Mouse (Mus musculus) embryonic facial prominence, embryonic 12.5 days (tissue): ENCODE data around the gene Elavl2. TPM values are rescaled to one million over a fixed set of nuclear protein-coding genes. Genes with fewer than 3 reads are reported as not detected.
"Not testable (repeated sequence)": the region's sequence is repeated elsewhere in the genome, so short reads cannot be mapped to it uniquely, and the experiment has no call there.

Source experiments
- ATAC-seq: fragments of 200-750 bp; cut with Nextera tagmentation; 2 replicates; pipeline ENCODE4 v1.8.0; 2017; ENCODE audit not compliant: insufficient number of reproducible peaks, insufficient read depth, low FRiP score, low TSS enrichment
- H3K27ac ChIP-seq: fragments of 300-500 bp; sonication (generic); 2 replicates; pipeline ENCODE4 v1.5.1; 2016; ENCODE audit warnings: mild to moderate bottlenecking
- H3K27me3 ChIP-seq: fragments of 300-500 bp; sonication (generic); 2 replicates; pipeline ENCODE4 v1.6.1; 2016; ENCODE audit warnings: mild to moderate bottlenecking, moderate library complexity
- H3K36me3 ChIP-seq: fragments of 300-500 bp; sonication (generic); 2 replicates; pipeline ENCODE4 v1.6.1; 2016; ENCODE audit warnings: mild to moderate bottlenecking
- H3K4me1 ChIP-seq: fragments of 300-500 bp; sonication (generic); 2 replicates; pipeline ENCODE4 v1.6.1; 2016
- H3K4me2 ChIP-seq: fragments of 300-500 bp; sonication (generic); replicated peaks from 2 replicates; pipeline ENCODE4 v1.6.1; 2016; ENCODE audit warnings: mild to moderate bottlenecking, moderate library complexity
- H3K4me3 ChIP-seq: fragments of 300-500 bp; sonication (generic); 2 replicates; pipeline ENCODE4 v1.5.1; 2016; ENCODE audit warnings: mild to moderate bottlenecking
- H3K9ac ChIP-seq: fragments of 300-500 bp; sonication (generic); 2 replicates; pipeline ENCODE4 v1.6.1; 2016; ENCODE audit warnings: mild to moderate bottlenecking, moderate library complexity
- H3K9me3 ChIP-seq: fragments of 300-500 bp; sonication (generic); 2 replicates; pipeline ENCODE4 v1.6.1; 2016; ENCODE audit warnings: mild to moderate bottlenecking, moderate library complexity
- WGBS: fragments of 180-500 bp; shearing (Covaris S2); methylation state at CpG from one replicate; pipeline ENCODE4 v1.1.7; 2016; 5-methylcytosine and 5-hydroxymethylcytosine counted together
- polyA plus RNA-seq: library from polyadenylated mRNA; unstranded; fragments of >200 nt; fragmentation: Nextera tagmentation; extraction: Ambion mirVana; gene quantifications from 2 replicates; pipeline ENCODE4 v1.2.1, GENCODE M21; 2016

Gene Elavl2
- polyA plus RNA-seq, 1 experiment from 2014 or later, result 12.5 TPM

- Histone ChIP-seq H3K36me3 (no peaks in the 10 kb centered on the region), H3K4me3 (no peak overlapping the region), H3K27ac (no peak overlapping the region), H3K9ac (no peak overlapping the region), H3K27me3 (no peaks in the 10 kb centered on the region), H3K4me2 (no peak overlapping the region), H3K4me1 (no peaks in the 10 kb centered on the region), H3K9me3 (no peaks in the 10 kb centered on the region)
- no peak for ATAC-seq
Observed at GRCm38 (mm10) chr4:91297706-91298105, 102.9 kb downstream of the Elavl2 start.

GRCm38 (mm10) chr4:91295317-91295716 lies 105.3 kb downstream of the Elavl2 start:
- ATAC-seq, result no peak
- Histone ChIP-seq H3K9me3 (no peaks in the 10 kb centered on the region), H3K4me1 (no peaks in the 10 kb centered on the region), H3K9ac (no peak overlapping the region), H3K27me3 (no peaks in the 10 kb centered on the region), H3K4me3 (no peak overlapping the region), H3K27ac (no peak overlapping the region), H3K36me3 (no peaks in the 10 kb centered on the region), H3K4me2 (no peak overlapping the region)
- WGBS, result 76% methylated on average over 4 of the region's 4 CpGs

GRCm38 (mm10) chr4:91291526-91291925 lies 109.1 kb downstream of the Elavl2 start:
- H3K36me3 ChIP-seq, result no peaks in the 10 kb centered on the region
- ATAC-seq, result no peak

GRCm38 (mm10) chr4:91290373-91290772 lies 110.2 kb downstream of the Elavl2 start:
- Histone ChIP-seq H3K27ac (no peak overlapping the region), H3K36me3 (no peaks in the 10 kb centered on the region), H3K4me2 (no peak overlapping the region), H3K4me3 (no peak overlapping the region), H3K9ac (no peak overlapping the region), H3K27me3 (no peaks in the 10 kb centered on the region), H3K4me1 (no peaks in the 10 kb centered on the region), H3K9me3 (no peaks in the 10 kb centered on the region)
- no peak for ATAC-seq
- WGBS, result 82% methylated on average over 1 of the region's 1 CpGs

More at GRCm38 (mm10) chr4:91291526-91291925, 109.1 kb downstream of the Elavl2 start:
- no peak overlapping the region for H3K4me3 ChIP-seq
- H3K4me1 ChIP-seq, result no peaks in the 10 kb centered on the region
- 87% methylated on average over 1 of the region's 1 CpGs for WGBS
- no peak overlapping the region for H3K9ac ChIP-seq
- H3K27me3 ChIP-seq, result no peaks in the 10 kb centered on the region
- H3K9me3 ChIP-seq, result no peaks in the 10 kb centered on the region
- H3K4me2 ChIP-seq, result no peak overlapping the region
- H3K27ac ChIP-seq, result no peak overlapping the region

GRCm38 (mm10) chr4:91289151-91289550 lies 111.4 kb downstream of the Elavl2 start:
- 42% methylated on average over 1 of the region's 1 CpGs for WGBS
- Histone ChIP-seq H3K9ac (no peak overlapping the region), H3K4me2 (no peak overlapping the region), H3K27me3 (no peaks in the 10 kb centered on the region), H3K9me3 (no peaks in the 10 kb centered on the region), H3K27ac (no peak overlapping the region), H3K4me3 (no peak overlapping the region), H3K4me1 (no peaks in the 10 kb centered on the region), H3K36me3 (no peaks in the 10 kb centered on the region)
- no peak for ATAC-seq

GRCm38 (mm10) chr4:91268390-91268789 lies 132.2 kb downstream of the Elavl2 start:
- no peak for ATAC-seq
- Histone ChIP-seq H3K9ac (no peak overlapping the region), H3K27me3 (no peaks in the 10 kb centered on the region), H3K4me3 (no peak overlapping the region), H3K36me3 (no peaks in the 10 kb centered on the region), H3K4me1 (no peaks in the 10 kb centered on the region), H3K27ac (no peak overlapping the region), H3K9me3 (no peaks in the 10 kb centered on the region), H3K4me2 (no peak overlapping the region)
- WGBS, result 84% methylated on average over 1 of the region's 1 CpGs

GRCm38 (mm10) chr4:91263733-91264440 lies 136.7 kb downstream of the Elavl2 start:
- whole genome bisulfite sequencing, result 86% methylated on average over 19 of the region's 19 CpGs

GRCm38 (mm10) chr4:91262839-91263238 lies 137.7 kb downstream of the Elavl2 start:
- no peaks in the 10 kb centered on the region for H3K27me3 ChIP-seq
- H3K4me2 ChIP-seq, result no peak overlapping the region
- no peak overlapping the region for H3K27ac ChIP-seq
- no peak overlapping the region for H3K9ac ChIP-seq
- ATAC-seq, result no peak
- H3K4me3 ChIP-seq, result no peak overlapping the region
- H3K4me1 ChIP-seq, result no peaks in the 10 kb centered on the region
- WGBS, result 81% methylated on average over 8 of the region's 8 CpGs
- no peaks in the 10 kb centered on the region for H3K36me3 ChIP-seq
- H3K9me3 ChIP-seq, result no peaks in the 10 kb centered on the region

More at GRCm38 (mm10) chr4:91263733-91264440, 136.7 kb downstream of the Elavl2 start:
- Histone ChIP-seq H3K27ac (no peak overlapping the region), H3K27me3 (no peaks in the 10 kb centered on the region), H3K9ac (no peak overlapping the region), H3K9me3 (no peaks in the 10 kb centered on the region), H3K4me1 (no peaks in the 10 kb centered on the region), H3K4me2 (no peak overlapping the region), H3K36me3 (no peaks in the 10 kb centered on the region), H3K4me3 (no peak overlapping the region)
- ATAC-seq, result no peak

- ATAC-seq, result no peak
- Histone ChIP-seq H3K27me3 (no peaks in the 10 kb centered on the region), H3K4me2 (no peak overlapping the region), H3K36me3 (no peaks in the 10 kb centered on the region), H3K27ac (no peak overlapping the region), H3K9ac (no peak overlapping the region), H3K4me3 (no peak overlapping the region), H3K9me3 (no peaks in the 10 kb centered on the region), H3K4me1 (no peaks in the 10 kb centered on the region)
- WGBS, result 84% methylated on average over 4 of the region's 4 CpGs
Observed at GRCm38 (mm10) chr4:91260622-91261021, 140.0 kb downstream of the Elavl2 start.

- ATAC-seq, result no peak
- H3K36me3 ChIP-seq, result no peaks in the 10 kb centered on the region
- WGBS, result 70% methylated on average over 1 of the region's 1 CpGs
- H3K27me3 ChIP-seq, result no peaks in the 10 kb centered on the region
- no peak overlapping the region for H3K4me3 ChIP-seq
- no peak overlapping the region for H3K27ac ChIP-seq
- H3K4me2 ChIP-seq, result no peak overlapping the region
- H3K9me3 ChIP-seq, result no peaks in the 10 kb centered on the region
- H3K4me1 ChIP-seq, result no peaks in the 10 kb centered on the region
- no peak overlapping the region for H3K9ac ChIP-seq
Observed at GRCm38 (mm10) chr4:91248650-91249049, 151.9 kb downstream of the Elavl2 start.

GRCm38 (mm10) chr4:91245136-91245535 lies 155.4 kb downstream of the Elavl2 start:
- not testable (repeated sequence) for H3K27me3 ChIP-seq, H3K27ac ChIP-seq, H3K4me2 ChIP-seq, ATAC-seq, H3K36me3 ChIP-seq, H3K4me1 ChIP-seq, H3K4me3 ChIP-seq, H3K9ac ChIP-seq, H3K9me3 ChIP-seq
- WGBS, result 85% methylated on average over 6 of the region's 8 CpGs

GRCm38 (mm10) chr4:91244554-91244953 lies 156.0 kb downstream of the Elavl2 start:
- Histone ChIP-seq H3K4me3 (no peak overlapping the region), H3K9ac (no peak overlapping the region), H3K27me3 (no peaks in the 10 kb centered on the region), H3K36me3 (no peaks in the 10 kb centered on the region), H3K4me1 (no peaks in the 10 kb centered on the region), H3K27ac (no peak overlapping the region), H3K4me2 (no peak overlapping the region), H3K9me3 (no peaks in the 10 kb centered on the region)
- no peak for ATAC-seq
- WGBS, result 70% methylated on average over 9 of the region's 9 CpGs
